Mouse (Mus musculus) cerebellum, postnatal 10 days (tissue): Measurements from ENCODE around the gene Vps36.

ENCODE experiments used
- DNase-seq, 2 experiments: peaks; one replicate each; pipeline ENCODE4 v3.0.0; 2021; ENCODE audit warnings: mixed read lengths in 2 of 2

Gene Vps36

GRCm38 (mm10) chr8:22226361-22226760 is 33.8 kb downstream of the Vps36 start:
- DNase-seq, result no peak

- peak; percentile 23 to 48 for DNase-seq
These were observed 34.7 kb downstream of the Vps36 start, which contains the start of gene Thsd1 for GRCm38 (mm10) chr8:22227061-22227877. TSS of gene Thsd1 (plus strand) at chr8:22227313.

- DNase-seq, result no peak
These were observed 36.0 kb downstream of the Vps36 start for GRCm38 (mm10) chr8:22228621-22229020.

GRCm38 (mm10) chr8:22242986-22243385 is 50.4 kb downstream of the Vps36 start:
- no peak for DNase-seq

- DNase-seq, result no peak
These were observed 53.1 kb downstream of the Vps36 start for GRCm38 (mm10) chr8:22245663-22246062.

GRCm38 (mm10) chr8:22247956-22248355 is 55.3 kb downstream of the Vps36 start:
- no peak for DNase-seq

- no peak for DNase-seq
These were observed 56.5 kb downstream of the Vps36 start for GRCm38 (mm10) chr8:22249080-22249479.

GRCm38 (mm10) chr8:22258946-22259450 is 66.4 kb downstream of the Vps36 start:
- peak; percentile 2 to 10 for DNase-seq

- DNase-seq, result no peak
These were observed 66.9 kb downstream of the Vps36 start for GRCm38 (mm10) chr8:22259531-22259930.

- no peak for DNase-seq
These were observed 67.6 kb downstream of the Vps36 start for GRCm38 (mm10) chr8:22260091-22260722.

- DNase-seq, result no peak
These were observed 69.7 kb downstream of the Vps36 start for GRCm38 (mm10) chr8:22262267-22262666.

- DNase-seq, result no peak
These were observed 71.7 kb downstream of the Vps36 start for GRCm38 (mm10) chr8:22264292-22264691.

- peak; percentile 14 to 45 for DNase-seq
These were observed 72.2 kb downstream of the Vps36 start for GRCm38 (mm10) chr8:22264787-22265186.

- DNase-seq, result no peak
These were observed 72.6 kb downstream of the Vps36 start for GRCm38 (mm10) chr8:22265194-22265593.

- no peak for DNase-seq
These were observed 74.2 kb downstream of the Vps36 start for GRCm38 (mm10) chr8:22266809-22267208.
